Mouse (Mus musculus): ENCODE data around the gene Tmod4. TPM values are rescaled to one million over a fixed set of nuclear protein-coding genes. Genes with fewer than 3 reads are reported as not detected.

Tmod4 gene
- polyA plus RNA-seq, 1 experiment from 2014 or later, result 2.2 TPM

- H3K4me1 ChIP-seq (ENCODE audit: control insufficient read depth in 2 of 2, insufficient read depth in 2 of 2, low read length in 2 of 2), result peaks cover 5 to 17% of the 10 kb centered on the region in 2 experiments
- no peak overlapping the region for H3K4me2 ChIP-seq (ENCODE audit: low read length)
- H3K9ac ChIP-seq (ENCODE audit: low read length), result no peak overlapping the region
- no peak for ATAC-seq (ENCODE audit: insufficient number of reproducible peaks, insufficient read depth, low FRiP score, low read depth)
- no peaks in the 10 kb centered on the region for H3K9me3 ChIP-seq (ENCODE audit: control insufficient read depth, low read length)
- H3K27me3 ChIP-seq (ENCODE audit: control insufficient read depth, insufficient read depth, low read length), result no peaks in the 10 kb centered on the region
- WGBS, result 91% methylated on average over 3 of the region's 3 CpGs
- H3K36me3 ChIP-seq (ENCODE audit: control insufficient read depth, insufficient read depth, low read length), result peaks cover 17% of the 10 kb centered on the region; the same call in 1 of the 2 replicates
- no peak overlapping the region for H3K27ac ChIP-seq (replicated peaks in 1 of 2; ENCODE audit: control insufficient read depth in 1 of 2, insufficient read depth in 1 of 2, low read depth in 2 of 2, low read length in 2 of 2)
- no peak overlapping the region for H3K4me3 ChIP-seq (ENCODE audit: control insufficient read depth in 1 of 2, insufficient read depth in 1 of 2, low read depth in 1 of 2, low read length in 2 of 2)
Measured at GRCm38 (mm10) chr3:95136336-95136735, 12.1 kb downstream of the Tmod4 start.

- H3K4me2 ChIP-seq (ENCODE audit: low read length), result peak overlapping the region; percentile 52
- H3K27me3 ChIP-seq (ENCODE audit: control insufficient read depth, insufficient read depth, low read length), result no peaks in the 10 kb centered on the region
- peaks cover 0 to 12% of the 10 kb centered on the region in 2 experiments; a peak in 2 of 4 replicates for H3K4me1 ChIP-seq (ENCODE audit: control insufficient read depth in 2 of 2, insufficient read depth in 2 of 2, low read length in 2 of 2)
- WGBS, result 58% methylated on average over 25 of the region's 25 CpGs
- no peak overlapping the region for H3K27ac ChIP-seq (replicated peaks in 1 of 2; ENCODE audit: control insufficient read depth in 1 of 2, insufficient read depth in 1 of 2, low read depth in 2 of 2, low read length in 2 of 2)
- H3K9ac ChIP-seq (ENCODE audit: low read length), result 0 out of 2 replicates have a peak overlapping the region, but pooled peaks have one; percentile 30
- no peak for ATAC-seq (ENCODE audit: insufficient number of reproducible peaks, insufficient read depth, low FRiP score, low read depth)
- H3K4me3 ChIP-seq (ENCODE audit: control insufficient read depth in 1 of 2, insufficient read depth in 1 of 2, low read depth in 1 of 2, low read length in 2 of 2), result peak overlapping the region in 1 of 2 experiments; percentile 13; a peak in 1 of 4 replicates
- H3K9me3 ChIP-seq (ENCODE audit: control insufficient read depth, low read length), result no peaks in the 10 kb centered on the region
- peaks cover 9% of the 10 kb centered on the region; the same call in 1 of the 2 replicates for H3K36me3 ChIP-seq (ENCODE audit: control insufficient read depth, insufficient read depth, low read length)
Measured at GRCm38 (mm10) chr3:95139586-95140288, 15.5 kb downstream of the Tmod4 start.

DNA sequence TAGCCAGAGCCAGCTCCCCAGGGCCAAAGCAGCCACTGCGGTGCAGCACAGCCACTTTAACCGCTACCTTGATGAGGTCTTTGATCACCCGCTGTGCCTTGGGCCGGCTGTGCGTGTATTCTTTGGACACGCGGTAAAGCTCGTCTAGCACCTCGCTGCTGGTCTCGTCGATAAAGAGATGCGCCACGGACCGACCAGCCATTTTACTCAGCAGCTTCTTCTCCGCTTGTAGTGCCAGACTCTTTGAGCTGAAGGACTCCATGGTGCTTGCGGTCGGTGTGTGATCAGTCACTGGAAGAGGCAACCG lies 16.0 kb downstream of the Tmod4 start:
- Histone ChIP-seq H3K9me3 (ENCODE audit: control insufficient read depth, low read length) (no peaks in the 10 kb centered on the region), H3K4me3 (ENCODE audit: control insufficient read depth in 1 of 2, insufficient read depth in 1 of 2, low read depth in 1 of 2, low read length in 2 of 2) (peak overlapping the region in 1 of 2 experiments; percentile 13; a peak in 1 of 4 replicates), H3K27me3 (ENCODE audit: control insufficient read depth, insufficient read depth, low read length) (no peaks in the 10 kb centered on the region), H3K27ac (replicated peaks in 1 of 2; ENCODE audit: control insufficient read depth in 1 of 2, insufficient read depth in 1 of 2, low read depth in 2 of 2, low read length in 2 of 2) (no peak overlapping the region), H3K36me3 (ENCODE audit: control insufficient read depth, insufficient read depth, low read length) (peaks cover 9% of the 10 kb centered on the region; the same call in 1 of the 2 replicates), H3K9ac (ENCODE audit: low read length) (0 out of 2 replicates have a peak overlapping the region, but pooled peaks have one; percentile 30), H3K4me2 (ENCODE audit: low read length) (peak overlapping the region; percentile 52), H3K4me1 (ENCODE audit: control insufficient read depth in 2 of 2, insufficient read depth in 2 of 2, low read length in 2 of 2) (peaks cover 0 to 7% of the 10 kb centered on the region in 2 experiments; a peak in 2 of 4 replicates)
- no peak for ATAC-seq (ENCODE audit: insufficient number of reproducible peaks, insufficient read depth, low FRiP score, low read depth)
- WGBS, result 44% methylated on average over 18 of the region's 18 CpGs

- 91% methylated on average over 6 of the region's 6 CpGs for WGBS
- Histone ChIP-seq H3K9ac (ENCODE audit: low read length) (no peak overlapping the region), H3K4me1 (ENCODE audit: control insufficient read depth in 2 of 2, insufficient read depth in 2 of 2, low read length in 2 of 2) (peaks cover 0 to 2% of the 10 kb centered on the region in 2 experiments; a peak in 1 of 4 replicates), H3K36me3 (ENCODE audit: control insufficient read depth, insufficient read depth, low read length) (peaks cover 9% of the 10 kb centered on the region; the same call in 1 of the 2 replicates), H3K9me3 (ENCODE audit: control insufficient read depth, low read length) (no peaks in the 10 kb centered on the region), H3K27me3 (ENCODE audit: control insufficient read depth, insufficient read depth, low read length) (no peaks in the 10 kb centered on the region), H3K4me3 (ENCODE audit: control insufficient read depth in 1 of 2, insufficient read depth in 1 of 2, low read depth in 1 of 2, low read length in 2 of 2) (no peak overlapping the region), H3K27ac (replicated peaks in 1 of 2; ENCODE audit: control insufficient read depth in 1 of 2, insufficient read depth in 1 of 2, low read depth in 2 of 2, low read length in 2 of 2) (no peak overlapping the region), H3K4me2 (ENCODE audit: low read length) (no peak overlapping the region; the same call in 1 of the 2 replicates)
- ATAC-seq (ENCODE audit: insufficient number of reproducible peaks, insufficient read depth, low FRiP score, low read depth), result no peak
Measured at GRCm38 (mm10) chr3:95140795-95141194, 16.5 kb downstream of the Tmod4 start.

DNA sequence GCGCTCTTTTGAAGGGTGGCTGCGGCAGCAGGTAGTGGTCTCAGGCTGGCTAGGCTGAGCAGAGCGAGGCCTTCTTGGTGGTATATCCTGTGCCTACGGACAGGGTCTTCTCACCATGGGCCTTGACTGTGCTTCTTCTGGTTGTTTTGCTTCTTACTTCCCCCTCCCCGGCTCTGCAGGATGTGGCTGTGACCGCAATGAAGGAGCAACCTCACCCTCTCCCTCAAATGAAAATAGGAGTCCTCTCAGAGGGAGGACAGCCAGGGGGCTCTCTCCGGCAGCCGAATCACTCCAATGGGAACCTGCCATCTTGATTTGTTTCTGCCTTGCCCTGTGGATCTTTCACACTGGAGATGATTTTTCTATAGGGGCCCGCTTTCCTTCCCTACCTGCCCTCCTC lies 17.2 kb downstream of the Tmod4 start:
- no peaks in the 10 kb centered on the region for H3K9me3 ChIP-seq (ENCODE audit: control insufficient read depth, low read length)
- no peaks in the 10 kb centered on the region for H3K4me1 ChIP-seq (ENCODE audit: control insufficient read depth in 2 of 2, insufficient read depth in 2 of 2, low read length in 2 of 2)
- no peak overlapping the region for H3K4me3 ChIP-seq (ENCODE audit: control insufficient read depth in 1 of 2, insufficient read depth in 1 of 2, low read depth in 1 of 2, low read length in 2 of 2)
- H3K36me3 ChIP-seq (ENCODE audit: control insufficient read depth, insufficient read depth, low read length), result peaks cover 9% of the 10 kb centered on the region; the same call in 1 of the 2 replicates
- no peak overlapping the region for H3K9ac ChIP-seq (ENCODE audit: low read length)
- WGBS, result 92% methylated on average over 9 of the region's 9 CpGs
- H3K4me2 ChIP-seq (ENCODE audit: low read length), result no peak overlapping the region
- no peak for ATAC-seq (ENCODE audit: insufficient number of reproducible peaks, insufficient read depth, low FRiP score, low read depth)
- no peak overlapping the region for H3K27ac ChIP-seq (replicated peaks in 1 of 2; ENCODE audit: control insufficient read depth in 1 of 2, insufficient read depth in 1 of 2, low read depth in 2 of 2, low read length in 2 of 2)
- H3K27me3 ChIP-seq (ENCODE audit: control insufficient read depth, insufficient read depth, low read length), result no peaks in the 10 kb centered on the region

- Histone ChIP-seq H3K4me3 (ENCODE audit: control insufficient read depth in 1 of 2, insufficient read depth in 1 of 2, low read depth in 1 of 2, low read length in 2 of 2) (no peak within 1 kb of the TSS), H3K4me2 (ENCODE audit: low read length) (no peak within 1 kb of the TSS), H3K9ac (ENCODE audit: low read length) (no peak within 1 kb of the TSS), H3K36me3 (ENCODE audit: control insufficient read depth, insufficient read depth, low read length) (peaks cover 9% of the 10 kb centered on the region; the same call in 1 of the 2 replicates), H3K27ac (replicated peaks in 1 of 2; ENCODE audit: control insufficient read depth in 1 of 2, insufficient read depth in 1 of 2, low read depth in 2 of 2, low read length in 2 of 2) (no peak within 1 kb of the TSS), H3K27me3 (ENCODE audit: control insufficient read depth, insufficient read depth, low read length) (no peaks in the 10 kb centered on the region), H3K4me1 (ENCODE audit: control insufficient read depth in 2 of 2, insufficient read depth in 2 of 2, low read length in 2 of 2) (no peaks in the 10 kb centered on the region), H3K9me3 (ENCODE audit: control insufficient read depth, low read length) (no peaks in the 10 kb centered on the region)
- WGBS, result 77% methylated on average over 10 of the region's 10 CpGs
- no peak for ATAC-seq (ENCODE audit: insufficient number of reproducible peaks, insufficient read depth, low FRiP score, low read depth)
Measured at GRCm38 (mm10) chr3:95141952-95142616, 17.8 kb downstream of the Tmod4 start, which contains the start of gene Tnfaip8l2. TSS of gene Tnfaip8l2 (minus strand) at chr3:95142360.

DNA sequence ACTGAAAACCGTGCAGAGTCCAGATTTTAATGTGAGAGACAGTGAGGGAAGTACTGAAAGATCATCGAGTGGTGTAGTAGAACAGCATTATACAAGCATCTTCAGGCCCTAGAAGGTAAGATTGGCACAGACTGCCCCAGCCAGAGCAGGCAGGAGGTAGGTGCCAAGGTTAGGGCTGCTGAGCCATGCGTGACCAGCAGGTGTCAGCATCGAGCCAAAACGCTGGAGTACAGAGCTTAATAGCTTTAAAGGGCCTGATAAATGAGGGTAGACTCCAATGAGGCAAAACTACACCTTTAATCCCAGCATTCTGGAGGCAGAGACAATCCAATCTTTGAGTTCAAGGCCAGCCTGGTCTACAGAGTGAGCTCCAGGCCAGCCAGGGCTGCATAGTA lies 18.3 kb downstream of the Tmod4 start:
- 0 out of 2 replicates have a peak, but pooled peaks have one; percentile 49 for ATAC-seq (ENCODE audit: insufficient number of reproducible peaks, insufficient read depth, low FRiP score, low read depth)

More for the DNA sequence above, 18.3 kb downstream of the Tmod4 start:
- Histone ChIP-seq H3K4me1 (ENCODE audit: control insufficient read depth in 2 of 2, insufficient read depth in 2 of 2, low read length in 2 of 2) (no peaks in the 10 kb centered on the region), H3K36me3 (ENCODE audit: control insufficient read depth, insufficient read depth, low read length) (peaks cover 9% of the 10 kb centered on the region; the same call in 1 of the 2 replicates), H3K4me3 (ENCODE audit: control insufficient read depth in 1 of 2, insufficient read depth in 1 of 2, low read depth in 1 of 2, low read length in 2 of 2) (no peak overlapping the region), H3K9me3 (ENCODE audit: control insufficient read depth, low read length) (no peaks in the 10 kb centered on the region), H3K4me2 (ENCODE audit: low read length) (no peak overlapping the region), H3K27ac (replicated peaks in 1 of 2; ENCODE audit: control insufficient read depth in 1 of 2, insufficient read depth in 1 of 2, low read depth in 2 of 2, low read length in 2 of 2) (no peak overlapping the region), H3K9ac (ENCODE audit: low read length) (no peak overlapping the region), H3K27me3 (ENCODE audit: control insufficient read depth, insufficient read depth, low read length) (no peaks in the 10 kb centered on the region)
- WGBS, result 6% methylated on average over 5 of the region's 5 CpGs
